Mouse (Mus musculus) kidney, postnatal 36 days (tissue): ENCODE data around the gene Tbl3.
A peak's percentile ranks its signal among the peaks of the same experiment; 100 is the strongest.
"Not testable (repeated sequence)": the region's sequence is repeated elsewhere in the genome, so short reads cannot be mapped to it uniquely, and the experiment has no call there.

Source experiments
- DNase-seq, 2 experiments: peaks; one replicate each; pipeline ENCODE4 v3.0.0; 2021 to 2022; ENCODE audit warnings: mixed read lengths in 2 of 2

The Tbl3 gene

DNA sequence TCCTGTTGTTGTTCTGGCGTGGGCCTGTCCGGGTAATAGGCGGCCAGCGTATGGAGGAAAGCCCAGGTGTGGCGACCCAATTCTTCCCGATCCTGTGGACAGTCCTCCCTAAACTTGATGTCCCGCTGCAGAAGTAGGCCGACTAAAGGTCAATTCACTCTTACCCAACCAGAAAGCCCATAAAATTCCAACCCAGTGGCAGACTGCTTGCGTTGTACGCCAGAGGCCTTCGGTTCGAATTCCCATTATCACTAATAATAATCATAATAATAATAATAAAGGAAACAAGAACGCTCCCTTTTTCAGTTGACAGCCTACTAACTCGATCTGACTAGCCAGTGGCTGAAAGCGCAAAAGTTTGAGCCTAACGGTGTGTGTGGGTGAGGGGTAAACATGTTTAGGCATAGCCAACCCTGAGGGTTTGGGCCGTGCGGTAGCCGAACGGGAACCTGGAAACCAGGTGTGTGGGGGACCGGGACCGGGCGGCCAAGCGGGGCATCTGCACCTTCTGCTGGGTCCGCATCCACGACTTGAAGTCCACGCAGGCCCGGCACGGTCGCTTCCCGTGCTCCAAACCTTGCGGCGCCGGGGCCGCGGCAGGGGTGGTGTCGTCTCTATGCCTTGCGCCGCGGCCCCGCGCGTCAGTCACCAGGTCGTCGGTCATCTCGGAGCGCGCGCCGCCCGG, 12.0 kb downstream of the Tbl3 start:
- peak; percentile 50 to 55 for DNase-seq

DNA sequence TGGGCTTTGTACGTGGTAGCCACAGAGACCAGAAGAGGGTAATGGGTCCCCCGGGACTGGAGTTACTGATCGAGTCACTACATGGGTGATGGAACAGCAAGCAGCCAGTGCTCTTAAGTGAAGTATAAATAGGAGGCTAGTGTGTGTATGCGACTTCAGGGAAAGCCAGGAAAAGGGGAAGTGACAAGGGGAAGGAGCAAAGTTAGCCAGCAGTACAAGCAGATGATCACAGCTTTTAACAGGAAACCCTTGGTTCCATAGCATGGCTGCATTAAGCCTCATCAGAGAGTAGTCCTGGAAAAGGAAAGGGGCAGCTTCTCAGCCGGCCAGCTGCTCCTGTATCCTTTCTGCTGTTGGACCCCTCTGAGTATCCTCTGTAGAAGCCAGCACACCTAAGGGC, 15.1 kb downstream of the Tbl3 start:
- no peak for DNase-seq

DNA sequence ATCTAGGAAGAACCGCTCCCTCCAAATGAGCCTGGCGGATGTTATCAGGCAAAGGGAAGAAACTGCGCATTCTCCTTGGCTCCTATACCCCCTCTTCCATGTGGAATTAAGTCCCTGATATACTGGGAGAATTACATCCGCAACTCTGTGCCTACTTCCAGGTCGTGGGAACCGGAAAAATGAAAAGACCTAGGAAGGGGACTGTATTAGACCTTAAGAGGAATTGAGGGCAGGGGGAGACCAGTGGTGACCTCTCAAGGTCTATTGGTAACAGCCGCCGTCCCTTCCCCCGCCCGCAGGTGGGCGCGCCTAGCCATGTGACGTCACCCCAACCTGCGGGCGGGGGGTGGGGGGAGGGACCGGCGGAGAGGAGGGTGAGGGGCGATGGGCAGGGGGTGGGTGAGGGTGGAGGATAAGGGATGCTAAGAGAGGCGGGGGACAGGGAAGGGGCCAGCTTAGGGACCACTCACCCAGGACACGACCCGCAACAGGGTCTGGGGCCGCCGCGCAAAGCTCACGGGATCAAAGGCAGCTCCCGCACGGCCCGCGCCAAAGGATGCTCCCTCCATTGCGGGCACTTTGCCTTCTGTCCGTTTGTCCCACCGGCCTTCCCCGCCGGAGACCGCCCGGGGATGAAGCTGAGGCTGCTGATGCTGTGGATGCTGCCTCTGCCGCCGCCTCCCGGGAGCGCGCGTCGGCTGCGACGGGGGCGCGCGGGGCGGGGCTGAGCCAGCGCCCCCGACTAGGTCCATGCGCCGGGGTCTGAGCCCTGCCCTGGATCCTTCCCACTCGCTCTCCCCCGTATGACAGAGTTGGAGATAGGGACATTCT, 18.0 kb downstream of the Tbl3 start, which contains the start of gene Syngr3:
Gene Syngr3, minus strand, starts transcription at position 705 of the 831 bp plus-strand sequence.
- DNase-seq = no peak

DNA sequence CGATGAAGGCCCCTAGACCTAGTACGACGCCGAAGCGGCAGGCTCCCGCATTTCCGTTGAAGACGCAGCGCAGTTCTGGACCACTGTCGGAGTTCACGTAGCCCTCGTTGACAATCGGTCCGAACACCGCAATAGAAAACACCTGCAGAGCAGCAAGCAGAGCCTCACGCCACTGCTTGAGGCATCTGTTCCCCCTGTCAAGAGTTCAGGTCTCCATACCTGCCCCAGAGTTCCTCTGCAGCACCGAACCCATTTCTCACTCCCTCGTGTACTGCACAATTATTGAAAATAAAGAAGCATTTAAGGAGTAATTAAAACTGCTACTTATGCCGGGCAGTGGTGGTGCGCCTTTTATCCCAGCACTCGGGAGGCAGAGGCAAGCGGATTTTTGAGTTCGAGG, 19.9 kb downstream of the Tbl3 start:
- no peak for DNase-seq

DNA sequence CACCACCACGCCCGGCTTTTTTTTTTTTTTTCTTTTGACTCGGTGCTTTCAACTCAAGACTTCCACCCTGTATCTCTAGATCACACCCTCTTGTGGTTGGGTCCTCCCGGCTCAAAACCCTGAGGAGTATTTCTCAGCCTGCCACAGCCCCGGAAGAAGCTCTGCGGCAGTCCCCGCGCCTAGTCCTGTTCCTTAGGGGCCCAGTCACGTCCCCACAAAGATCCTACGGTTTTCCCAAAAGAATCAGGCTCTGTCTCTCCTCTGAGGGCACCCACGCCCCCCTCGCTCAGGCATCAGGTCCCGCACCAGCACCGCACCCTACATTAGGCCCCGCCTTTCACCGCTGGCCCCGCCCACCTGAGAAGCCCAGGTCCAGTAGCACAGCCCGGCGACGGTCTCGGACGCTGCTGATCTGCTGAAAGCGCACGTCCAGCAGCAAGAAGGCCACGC, 20.3 kb downstream of the Tbl3 start:
- peak; percentile 64 to 85 for DNase-seq

DNA sequence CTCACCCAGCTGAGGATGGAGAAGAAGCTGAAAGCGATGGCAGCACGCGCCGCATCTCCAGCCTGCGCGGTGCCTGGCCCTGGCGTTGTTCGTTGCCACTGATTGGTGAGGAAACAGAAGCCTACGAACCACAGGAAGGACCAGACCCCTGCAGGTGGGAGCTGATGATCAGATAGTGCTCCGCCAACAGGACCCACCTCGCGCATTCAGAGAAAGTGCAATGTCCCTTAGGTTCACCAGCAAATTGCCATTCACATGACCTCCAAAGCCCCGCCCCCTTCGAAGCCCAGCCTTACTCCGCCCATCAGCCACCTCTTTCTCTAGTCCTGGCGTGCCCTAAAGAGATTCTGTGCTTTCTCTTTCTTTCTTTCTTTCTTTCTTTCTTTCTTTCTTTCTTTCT, 20.9 kb downstream of the Tbl3 start:
- peak; percentile 59 to 80 for DNase-seq

DNA sequence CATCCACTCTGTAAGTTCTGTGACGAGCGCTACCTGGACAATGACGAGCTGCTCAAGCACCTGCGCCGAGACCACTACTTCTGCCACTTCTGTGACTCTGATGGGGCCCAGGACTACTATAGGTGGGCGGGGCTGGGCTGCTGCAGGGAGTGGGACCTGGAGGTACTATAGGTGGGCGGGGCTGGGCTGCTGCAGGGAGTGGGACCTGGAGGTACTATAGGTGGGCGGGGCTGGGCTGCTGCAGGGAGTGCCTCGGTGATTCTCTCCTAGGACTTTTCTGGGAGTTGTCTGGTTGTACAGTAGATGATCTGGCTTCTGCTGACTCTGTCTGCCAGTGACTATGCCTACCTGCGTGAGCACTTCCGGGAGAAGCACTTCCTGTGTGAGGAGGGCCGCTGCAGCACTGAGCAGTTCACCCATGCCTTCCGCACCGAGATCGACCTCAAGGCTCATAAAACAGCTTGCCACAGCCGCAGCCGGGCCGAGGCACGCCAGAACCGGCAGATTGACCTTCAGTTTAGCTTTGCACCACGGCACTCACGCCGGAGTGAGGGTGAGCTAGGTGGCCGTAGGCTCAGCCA, 29.9 kb downstream of the Tbl3 start:
- no peak for DNase-seq

DNA sequence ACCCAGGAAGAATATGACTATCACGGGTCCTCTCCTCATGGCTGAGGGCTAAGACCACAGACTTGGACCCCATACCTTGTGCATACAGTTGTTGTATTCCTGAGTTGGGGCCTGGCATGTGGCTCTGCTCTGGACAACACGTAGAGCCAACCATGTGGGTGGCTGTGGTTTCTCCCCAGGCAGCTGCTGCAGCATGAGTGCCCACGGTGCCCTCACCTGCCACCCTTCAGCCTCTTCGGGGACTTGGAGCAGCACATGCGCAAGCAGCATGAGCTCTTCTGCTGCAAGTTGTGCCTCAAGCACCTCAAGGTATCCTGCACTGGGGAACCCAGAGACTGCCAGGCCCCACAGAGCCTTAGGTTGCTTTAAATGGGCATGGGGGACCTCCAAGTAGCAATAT, 30.6 kb downstream of the Tbl3 start:
- DNase-seq = no peak

DNA sequence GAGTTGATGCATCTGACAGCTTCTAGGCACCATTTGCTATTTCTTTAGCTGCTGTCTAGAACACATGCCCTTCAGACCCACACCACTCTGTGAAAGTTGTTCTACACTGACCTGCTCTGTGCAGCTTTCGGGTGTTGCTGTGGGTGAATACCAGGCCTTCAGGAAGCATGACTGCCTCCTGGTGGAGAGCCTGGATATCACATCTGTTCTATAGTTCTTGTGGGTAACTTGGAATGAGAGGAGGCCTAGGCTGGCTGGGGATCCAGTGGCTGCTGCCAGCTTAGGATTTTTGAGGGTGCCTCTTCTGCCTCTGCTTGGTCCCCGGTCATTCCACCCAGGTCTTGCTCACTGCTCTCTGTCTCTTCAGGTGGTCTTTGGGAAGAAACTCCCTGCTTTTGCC, 31.3 kb downstream of the Tbl3 start:
- DNase-seq = peak; percentile 63 to 83

DNA sequence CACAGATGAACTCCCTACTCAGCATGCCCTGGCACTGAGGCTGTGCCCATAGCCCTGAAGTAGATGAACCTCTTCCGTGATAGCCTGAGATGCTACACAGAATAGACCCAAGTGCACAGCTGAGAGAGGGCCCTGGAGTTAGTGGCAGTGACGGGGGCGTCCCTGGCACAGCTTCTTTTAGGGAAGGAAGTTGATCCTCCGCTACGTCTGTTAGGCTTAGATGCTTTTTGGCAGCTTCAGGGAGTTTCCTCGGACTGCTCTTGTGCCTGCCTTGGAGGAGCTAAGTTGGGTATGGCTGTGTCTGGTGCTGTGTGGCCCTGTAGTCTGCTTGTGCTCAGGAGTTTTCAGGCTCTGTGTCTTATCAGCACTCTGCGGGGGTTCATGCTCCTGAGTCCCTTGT, 33.2 kb downstream of the Tbl3 start:
- DNase-seq = no peak

DNA sequence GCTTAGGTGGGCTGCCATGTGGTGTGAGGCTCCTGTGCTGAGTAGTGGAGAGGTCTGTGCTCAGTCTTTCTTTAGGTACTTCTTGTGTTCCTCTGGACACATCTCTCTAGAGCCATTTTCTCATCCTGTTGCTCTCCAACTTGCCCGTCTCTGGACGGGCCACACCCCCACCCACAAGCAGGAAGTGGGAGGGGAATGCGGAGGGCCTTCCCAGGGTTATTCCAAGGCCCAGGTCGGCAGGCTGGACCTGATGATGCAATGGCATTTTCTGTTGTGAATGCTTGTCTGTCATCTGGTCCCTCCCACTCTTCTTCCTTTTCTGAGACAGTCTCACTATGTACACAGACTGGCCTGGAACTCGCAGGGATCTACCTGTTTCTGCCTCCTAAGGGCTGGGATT, 35.3 kb downstream of the Tbl3 start:
- peak; percentile 79 to 81 for DNase-seq

DNA sequence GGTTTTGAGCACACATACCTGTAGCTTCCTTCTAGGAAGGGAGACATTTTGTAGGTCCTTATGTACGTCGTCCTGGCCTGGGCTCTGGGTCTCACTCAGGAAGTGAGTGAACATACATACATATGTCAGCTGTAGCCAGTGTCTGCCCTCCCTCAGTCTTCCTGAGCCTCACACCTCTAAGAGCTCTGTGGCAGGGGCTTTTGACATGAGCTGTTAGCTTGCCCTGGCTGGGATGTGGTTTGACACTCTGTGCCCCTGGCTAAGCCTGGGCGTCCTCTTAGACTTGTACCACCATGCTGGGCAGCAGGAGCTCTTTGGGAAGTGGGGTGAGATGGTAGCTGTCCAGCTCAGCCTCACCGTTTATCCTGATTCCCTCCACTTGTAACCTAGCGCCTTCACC, 36.1 kb downstream of the Tbl3 start:
- no peak for DNase-seq

DNA sequence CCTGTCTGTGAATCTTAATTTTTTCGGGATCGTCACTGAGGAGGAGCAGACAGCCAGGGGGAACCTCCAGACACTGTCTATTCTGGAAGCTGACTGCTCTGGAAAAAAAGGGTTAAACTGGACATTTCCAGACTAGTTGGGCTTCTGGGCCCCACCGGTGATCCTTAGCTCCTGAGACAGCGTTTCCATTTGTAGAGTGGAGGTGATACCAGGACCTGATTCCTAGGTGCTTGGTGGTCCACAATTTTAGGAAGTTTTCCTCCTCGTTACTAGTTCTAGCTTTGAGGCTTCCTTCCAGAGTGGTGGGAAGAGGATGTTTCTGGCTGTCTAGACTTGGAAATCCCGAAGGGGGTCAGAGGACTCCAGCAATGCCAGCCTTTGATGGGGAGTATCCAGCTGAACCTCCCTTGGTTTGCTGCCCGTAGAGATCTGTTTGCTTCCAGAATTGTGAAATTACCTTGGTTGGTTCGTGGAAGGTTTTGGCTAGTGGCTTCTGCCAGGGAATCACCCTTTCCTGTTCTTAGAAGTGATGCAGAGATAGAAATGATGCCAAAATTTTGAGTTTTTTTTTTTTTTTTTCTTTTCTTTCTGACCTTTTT, 37.1 kb downstream of the Tbl3 start:
- DNase-seq = no peak

DNA sequence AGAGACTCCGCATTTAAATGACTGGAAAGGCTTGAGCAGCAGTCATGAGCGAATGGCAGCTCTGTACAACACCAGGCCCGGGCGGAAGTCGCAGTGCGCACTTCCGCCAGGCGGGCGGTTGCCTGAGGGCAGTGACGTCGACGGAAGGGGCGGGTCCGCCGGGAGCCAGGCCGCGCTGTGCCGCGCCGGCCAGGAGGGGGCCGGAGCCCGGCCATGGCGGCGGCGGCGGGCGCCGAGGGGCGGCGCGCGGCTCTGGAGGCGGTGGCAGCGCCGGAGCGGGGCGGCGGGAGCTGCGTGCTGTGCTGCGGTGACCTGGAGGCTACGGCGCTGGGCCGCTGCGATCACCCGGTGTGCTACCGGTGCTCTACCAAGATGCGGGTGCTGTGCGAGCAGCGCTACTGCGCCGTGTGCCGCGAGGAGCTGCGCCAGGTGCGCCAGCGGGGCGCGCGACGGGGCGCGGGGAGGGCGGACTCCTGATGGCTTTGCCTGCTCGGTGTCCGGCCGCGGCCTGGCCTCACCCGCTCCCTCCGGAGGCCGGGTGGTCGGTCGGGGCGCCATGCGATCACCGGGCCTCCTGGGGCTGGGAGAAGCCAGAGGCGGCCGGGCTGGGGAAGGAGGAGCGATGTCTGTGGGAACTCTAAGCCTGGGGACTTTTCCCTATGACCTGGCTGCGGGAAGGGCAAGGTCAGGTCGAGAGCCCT, 37.8 kb downstream of the Tbl3 start, which contains the start of gene Zfp598:
Gene Zfp598, plus strand, starts transcription at position 143 of the 701 bp plus-strand sequence.
- DNase-seq = peak; percentile 96 to 99

DNA sequence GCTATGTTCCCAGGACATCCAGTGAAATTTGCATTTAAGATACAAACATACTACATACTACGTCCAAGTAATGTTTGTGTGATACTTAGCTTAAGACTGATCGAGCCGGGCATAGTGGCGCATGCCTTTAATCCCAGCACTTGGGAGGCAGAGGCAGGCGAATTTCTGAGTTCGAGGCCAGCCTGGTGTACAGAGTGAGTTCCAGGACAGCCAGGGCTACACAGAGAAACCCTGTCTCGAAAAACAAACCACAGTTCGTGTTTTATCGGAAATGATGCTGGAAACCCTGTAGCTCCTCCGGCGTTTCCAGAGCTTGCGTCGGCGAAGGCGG, 38.3 kb downstream of the Tbl3 start:
- not testable (repeated sequence) for DNase-seq

DNA sequence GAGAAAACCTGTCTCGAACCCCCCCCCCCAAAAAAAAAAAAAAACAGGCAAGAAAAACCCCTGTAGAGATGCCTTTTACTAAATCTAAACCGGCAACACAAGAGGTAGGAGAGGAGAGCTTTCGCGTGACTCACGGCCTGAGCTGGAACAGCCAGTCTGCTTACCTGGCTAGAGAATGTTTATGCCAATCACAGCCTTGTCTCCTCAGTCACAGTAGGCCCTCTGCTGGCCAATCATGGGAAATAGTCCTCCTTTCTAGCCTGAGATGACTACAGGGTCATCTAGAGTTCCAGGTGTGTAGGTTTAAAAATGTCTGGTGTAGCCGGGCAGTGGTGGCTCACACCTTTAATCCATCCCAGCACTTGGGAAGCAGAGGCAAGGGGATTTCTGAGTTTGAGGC, 40.0 kb downstream of the Tbl3 start:
- DNase-seq = peak; percentile 83 to 86

DNA sequence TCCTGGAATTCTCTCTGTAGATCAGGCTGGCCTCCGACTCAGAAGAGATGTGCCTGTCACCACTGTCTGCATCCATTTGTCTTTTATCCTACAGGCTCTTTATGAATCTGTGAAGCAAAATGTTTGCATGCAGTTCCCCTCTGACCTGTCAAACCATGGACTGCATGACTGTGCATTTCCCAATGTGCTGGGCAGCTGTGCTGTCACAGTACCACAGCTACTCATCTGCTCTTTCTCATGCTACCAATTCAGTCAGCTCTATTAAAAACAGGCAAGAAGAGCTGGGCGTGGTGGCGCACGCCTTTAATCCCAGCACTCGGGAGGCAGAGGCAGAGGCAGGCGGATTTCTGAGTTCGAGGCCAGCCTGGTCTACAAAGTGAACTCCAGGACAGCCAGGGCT, 40.4 kb downstream of the Tbl3 start:
- DNase-seq = not testable (repeated sequence)

DNA sequence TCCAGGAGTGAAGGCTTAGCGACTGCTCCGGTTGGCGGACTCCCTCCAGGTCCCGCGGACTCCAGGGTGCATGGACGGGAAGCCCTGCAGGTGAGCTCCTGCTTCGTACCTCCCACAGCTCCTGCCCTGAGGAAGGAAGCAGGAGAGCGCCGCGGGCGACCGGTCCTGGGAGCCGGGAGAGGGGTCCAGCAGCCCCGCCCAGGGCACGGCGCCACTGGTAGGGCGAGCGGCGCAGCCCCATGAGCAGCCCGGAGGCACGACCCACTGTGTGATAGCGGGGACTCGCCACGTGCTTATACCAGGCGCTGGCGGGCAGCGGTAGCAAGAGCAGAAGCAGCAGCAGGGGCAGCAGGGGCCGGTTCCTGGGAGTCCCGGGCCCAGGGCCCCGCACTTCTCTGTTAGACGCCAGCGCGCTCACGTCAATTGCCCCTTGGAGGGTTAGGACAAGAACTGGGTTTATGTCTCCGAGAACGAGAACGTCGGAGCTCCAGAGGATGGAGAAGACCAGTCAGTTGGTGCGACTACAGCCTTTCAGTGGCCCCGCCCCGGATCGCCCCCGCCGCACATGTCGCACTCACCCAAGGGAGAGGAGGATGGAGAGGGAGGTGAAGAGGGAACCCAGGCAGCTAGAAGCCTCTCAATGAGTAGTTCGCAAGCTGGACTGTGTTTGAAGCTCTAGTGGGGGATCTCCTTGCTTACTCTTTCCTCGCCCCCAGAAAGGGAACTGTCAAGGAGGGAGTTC, 49.3 kb downstream of the Tbl3 start, which contains the start of gene Npw:
Gene Npw, minus strand, starts transcription at position 441 of the 742 bp plus-strand sequence.
- peak in 1 of 2 experiments; percentile 52 for DNase-seq

DNA sequence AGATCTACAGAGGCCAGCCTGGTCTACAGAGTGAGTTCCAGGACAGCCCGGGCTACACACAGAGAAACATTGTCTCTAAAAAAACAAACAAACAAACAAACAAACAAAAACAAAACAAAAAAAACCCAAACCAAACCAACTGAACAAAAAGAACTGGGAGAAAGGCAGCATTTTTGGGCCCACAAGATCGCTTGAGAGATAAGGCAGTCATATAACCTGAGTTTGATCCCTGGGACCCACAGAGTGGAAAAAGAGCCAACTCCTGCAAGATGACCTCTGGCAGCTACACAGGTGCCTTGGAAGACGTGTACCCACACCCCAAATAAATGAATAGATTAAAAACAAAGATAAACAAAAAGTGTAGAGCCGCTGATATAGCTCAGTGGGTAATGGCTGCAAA, 52.5 kb downstream of the Tbl3 start:
- DNase-seq = no peak

DNA sequence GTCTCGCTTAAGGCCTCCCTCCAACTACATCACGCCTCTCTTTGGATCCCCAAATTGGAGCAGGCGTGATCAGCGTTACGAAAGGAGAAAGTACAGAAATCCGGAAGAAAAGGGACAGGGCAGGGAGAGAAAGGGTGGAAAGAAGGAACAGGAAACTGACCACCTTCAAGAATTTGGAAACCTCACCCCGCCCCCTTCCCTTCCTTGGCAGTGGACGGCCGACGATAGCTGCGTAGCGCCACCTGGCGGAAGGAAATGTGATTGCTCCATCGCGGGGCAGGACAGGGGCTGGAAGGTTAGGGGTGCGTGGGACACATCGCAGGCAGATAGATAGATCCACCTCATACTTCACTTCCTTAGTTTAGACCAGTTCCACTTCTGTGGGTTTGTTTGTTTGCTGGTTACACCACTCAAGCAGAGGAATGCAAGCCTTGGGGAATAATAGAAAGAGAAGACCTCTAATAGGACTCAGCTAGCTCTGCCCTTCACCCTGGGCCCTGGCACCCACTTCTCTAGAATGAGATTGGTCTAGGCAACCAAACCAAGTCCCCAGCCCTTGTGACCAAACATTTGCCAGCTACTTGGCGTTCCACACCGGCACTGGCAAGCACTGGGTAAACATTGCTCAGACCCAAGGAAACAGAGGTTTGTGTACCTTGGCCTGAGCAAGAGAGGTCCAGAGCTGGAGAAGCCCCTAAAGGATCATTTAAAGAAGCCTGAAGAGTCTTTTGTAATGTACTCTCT, 53.3 kb downstream of the Tbl3 start:
- peak; percentile 77 to 92 for DNase-seq

DNA sequence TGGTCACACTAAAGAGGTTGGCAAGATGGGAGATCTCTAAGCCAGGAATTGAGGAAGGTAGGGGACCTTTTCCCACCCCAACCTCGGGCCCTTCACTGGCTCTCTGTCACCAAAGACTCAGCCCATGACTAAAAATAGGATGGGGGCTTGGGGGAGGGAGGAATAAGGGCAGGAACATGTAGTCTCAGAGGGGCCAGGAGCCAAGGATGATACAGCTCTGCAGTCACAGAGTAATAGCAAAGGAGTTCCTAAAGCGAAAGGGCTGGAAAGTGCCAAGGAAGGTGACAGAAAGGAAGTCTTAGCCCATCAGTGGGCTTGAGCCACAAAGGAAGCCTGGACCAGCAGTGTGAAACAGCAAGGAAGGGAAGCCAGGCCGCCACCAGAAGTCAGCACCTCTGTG, 55.6 kb downstream of the Tbl3 start:
- DNase-seq = no peak
